Mouse (Mus musculus) brain, embryonic 14.5 days (tissue): ENCODE measurements at regions not wholly inside any gene's neighbourhood (a gene's known extent, or its start where the extent isn't known, plus 50 kb on each side); places are given as distances from the start of the nearest gene placed in this dataset.

Experiments used
- DNase-seq: peaks from one replicate; pipeline ENCODE4 v3.0.0-alpha.2; 2011; ENCODE audit warnings: low read depth
- CTCF ChIP-seq: fragments of 200-500 bp; IDR thresholded peaks from 2 replicates; pipeline ENCODE4 v1.5.1; 2012; ENCODE audit warnings: inconsistent platforms, mild to moderate bottlenecking, moderate library complexity, borderline replicate concordance; ENCODE audit not compliant: insufficient read depth, insufficient read length; ENCODE audit errors: extremely low read depth
- POLR2A ChIP-seq: fragments of 200-500 bp; IDR thresholded peaks from 2 replicates; pipeline ENCODE4 v1.6.1; 2012; ENCODE audit warnings: mild to moderate bottlenecking, inconsistent platforms, borderline replicate concordance; ENCODE audit not compliant: poor library complexity, insufficient read depth, insufficient read length, severe bottlenecking; ENCODE audit errors: extremely low read depth

- TF ChIP-seq POLR2A (no peak), CTCF (no peak)
- DNase-seq: no peak
These were observed 78.6 kb upstream of the Tmc1 start for GRCm38 (mm10) chr19:21032558-21032957.

- no peak for DNase-seq
- no peak for TF ChIP-seq POLR2A
- no peak for TF ChIP-seq CTCF
These were observed 77.8 kb upstream of the Tmc1 start for GRCm38 (mm10) chr19:21031768-21032308.

GRCm38 (mm10) chr19:21030971-21031370 is 77.0 kb upstream of the Tmc1 start:
- TF ChIP-seq CTCF: no peak
- no peak for TF ChIP-seq POLR2A
- no peak for DNase-seq

GRCm38 (mm10) chr19:21028981-21029380 is 75.0 kb upstream of the Tmc1 start:
- TF ChIP-seq CTCF (no peak), POLR2A (no peak)
- no peak for DNase-seq

- TF ChIP-seq POLR2A: no peak
- no peak for TF ChIP-seq CTCF
- DNase-seq: no peak
These were observed 58.4 kb upstream of the Tmc1 start for GRCm38 (mm10) chr19:21012391-21012790.

- TF ChIP-seq POLR2A (no peak), CTCF (no peak)
- no peak for DNase-seq
These were observed 55.6 kb upstream of the Tmc1 start for GRCm38 (mm10) chr19:21009607-21010006.

GRCm38 (mm10) chr19:21004411-21004810 is 50.4 kb upstream of the Tmc1 start:
- DNase-seq: peak; percentile 39
- TF ChIP-seq POLR2A (no peak), CTCF (no peak)
